Mouse (Mus musculus) monocyte, adult 5-6 weeks (primary cell): ENCODE measurements around the gene Fam81a. TPM values are rescaled to one million over a fixed set of nuclear protein-coding genes. Genes with fewer than 3 reads are reported as not detected.

ENCODE experiments used
- ATAC-seq: fragments of 153-309, 156-312 bp; replicated peaks from 2 replicates; pipeline ENCODE4 v1.8.0; 2017; ENCODE audit warnings: mild to moderate bottlenecking; ENCODE audit not compliant: low TSS enrichment, insufficient number of reproducible peaks, severe bottlenecking, poor library complexity, low FRiP score
- total RNA-seq: library from RNA; stranded (forward); fragments of 200-1000, 200-491, 200-594 nt; gene quantifications from 3 replicates; pipeline ENCODE4 v1.2.3, GENCODE M21; 2017

The Fam81a gene
- total RNA-seq, 1 experiment from 2014 or later = 0.76 TPM

- ATAC-seq = no peak
Observed at GRCm38 (mm10) chr9:70130786-70131185, 11.6 kb downstream of the Fam81a start.

- ATAC-seq = no peak
Observed at GRCm38 (mm10) chr9:70111869-70112286, 30.5 kb downstream of the Fam81a start.

- no peak for ATAC-seq
Observed at GRCm38 (mm10) chr9:70110871-70111270, 31.5 kb downstream of the Fam81a start.

- no peak for ATAC-seq
Observed at GRCm38 (mm10) chr9:70109279-70109678, 33.1 kb downstream of the Fam81a start.

- no peak for ATAC-seq
Observed at GRCm38 (mm10) chr9:70108151-70108550, 34.2 kb downstream of the Fam81a start.

GRCm38 (mm10) chr9:70105573-70105972 is 36.8 kb downstream of the Fam81a start:
- ATAC-seq = no peak

GRCm38 (mm10) chr9:70103106-70103505 is 39.3 kb downstream of the Fam81a start:
- no peak for ATAC-seq

- ATAC-seq = no peak
Observed at GRCm38 (mm10) chr9:70097542-70097941, 44.8 kb downstream of the Fam81a start.

- ATAC-seq = no peak
Observed at GRCm38 (mm10) chr9:70095016-70095415, 47.3 kb downstream of the Fam81a start.

GRCm38 (mm10) chr9:70090541-70090940 is 51.8 kb downstream of the Fam81a start:
- ATAC-seq = no peak

- ATAC-seq = no peak
Observed at GRCm38 (mm10) chr9:70088786-70089096, 53.6 kb downstream of the Fam81a start.

GRCm38 (mm10) chr9:70088041-70088785 is 54.1 kb downstream of the Fam81a start:
- ATAC-seq = no peak

- no peak for ATAC-seq
Observed at GRCm38 (mm10) chr9:70087379-70087778, 55.0 kb downstream of the Fam81a start.

- no peak for ATAC-seq
Observed at GRCm38 (mm10) chr9:70086091-70086490, 56.3 kb downstream of the Fam81a start.

- ATAC-seq = no peak
Observed at GRCm38 (mm10) chr9:70084107-70084506, 58.3 kb downstream of the Fam81a start.

GRCm38 (mm10) chr9:70082357-70083204 is 59.8 kb downstream of the Fam81a start:
- ATAC-seq = no peak

- no peak for ATAC-seq
Observed at GRCm38 (mm10) chr9:70081767-70082166, 60.6 kb downstream of the Fam81a start.

- ATAC-seq = no peak
Observed at GRCm38 (mm10) chr9:70080976-70081375, 61.4 kb downstream of the Fam81a start.

- ATAC-seq = no peak
Observed at GRCm38 (mm10) chr9:70080027-70080800, 62.1 kb downstream of the Fam81a start.
